ENCODE assay signal across 26 mouse cellular contexts in the genomic region with DNA sequence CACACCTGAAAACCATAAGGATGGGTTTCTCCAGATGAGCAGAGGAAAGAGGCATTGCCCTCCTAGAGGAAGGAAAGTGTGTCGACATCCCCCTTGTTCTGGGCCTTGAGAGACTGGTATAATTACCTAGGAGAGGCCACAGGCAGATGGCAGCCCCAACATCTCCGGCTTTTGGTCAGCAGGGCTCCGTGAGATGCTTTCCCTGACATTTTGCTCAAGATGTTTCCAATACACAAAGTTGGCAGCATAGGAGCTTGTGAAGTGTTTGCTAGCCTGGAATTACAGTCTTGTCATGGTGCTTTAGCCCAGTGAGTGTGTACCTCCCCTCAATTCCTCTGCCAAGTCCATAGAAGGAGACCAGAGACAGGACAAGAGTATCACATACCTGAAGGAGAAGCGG.
DNase-seq lines count a peak whose midpoint lies in the region; ATAC-seq and TF ChIP-seq lines count a peak whose summit lies in the region.
"Had no signal": no experiment of that assay in that cellular context is flagged by ENCODE, and none has a peak within 500 bp of the region (broad histone marks: within the 10 kb centered on the region; RNA-seq: fewer than 3 reads in every experiment).

No protein-coding gene starts in this region.

- DNase-seq in cerebellum, adult 11 months, result peak; percentile 41
- no peak for DNase-seq in cerebellum, postnatal 4 days (ENCODE audit: low spot score in 2 of 2)
- DNase-seq in cerebellum, adult 18-20 months, result peak; percentile 49 to 56
- peak; percentile 75 for DNase-seq in cerebellum, adult 9-10 months
- peak; percentile 53 to 64 for DNase-seq in cerebellum, postnatal 14 days
- DNase-seq in kidney, adult 2 months, result no peak
- DNase-seq in gastrocnemius, postnatal 14 days, result no peak
- DNase-seq: adrenal gland, adult 8-10 months; adrenal gland, postnatal 25 days; gastrocnemius, adult 2 months; gastrocnemius, postnatal 25 days; heart, adult 18-20 months; heart, postnatal 10 days; heart, postnatal 36 days; kidney, adult 18-20 months had no signal

- intact Hi-C loops in gastrocnemius, postnatal 14 days (cut with DNase I; ENCODE audit: low total_unique reads), result no loop called here

- no peak overlapping the region for H3K4me3 ChIP-seq in kidney, adult 2 months (ENCODE audit: insufficient read depth, low read depth, low read length)
- no peak overlapping the region for H3K4me3 ChIP-seq in intestine, embryonic 16.5 days (ENCODE audit: low read length)
- H3K4me3 ChIP-seq: forebrain, embryonic 10.5 days; forebrain, embryonic 13.5 days; gastrocnemius, adult 2 months; heart, embryonic 12.5 days; heart, embryonic 15.5 days; hindbrain, embryonic 10.5 days; hindbrain, embryonic 13.5 days; intestine, embryonic 15.5 days had no signal

- H3K4me2 ChIP-seq in intestine, embryonic 16.5 days (ENCODE audit: low read depth, low read length), result no peak overlapping the region
- H3K4me2 ChIP-seq: forebrain, embryonic 13.5 days; heart, embryonic 12.5 days; heart, embryonic 15.5 days; hindbrain, embryonic 13.5 days; intestine, embryonic 15.5 days had no signal

- no peaks in the 10 kb centered on the region for H3K36me3 ChIP-seq in kidney, adult 2 months (ENCODE audit: control insufficient read depth, insufficient read depth, low read length)
- H3K36me3 ChIP-seq in intestine, embryonic 16.5 days (ENCODE audit: control insufficient read depth, insufficient read depth, low read length), result no peaks in the 10 kb centered on the region
- H3K36me3 ChIP-seq: forebrain, embryonic 10.5 days; heart, embryonic 12.5 days; heart, embryonic 15.5 days; hindbrain, embryonic 10.5 days; hindbrain, embryonic 13.5 days; intestine, embryonic 15.5 days had no signal

- WGBS in kidney, adult 2 months, result 86% methylated on average over 4 of the region's 4 CpGs
- 83% methylated on average over 4 of the region's 4 CpGs for WGBS in intestine, embryonic 16.5 days

- no peak overlapping the region for H3K9ac ChIP-seq in intestine, embryonic 16.5 days (ENCODE audit: low read depth, low read length)
- H3K9ac ChIP-seq: forebrain, embryonic 13.5 days; heart, embryonic 12.5 days; heart, embryonic 15.5 days; hindbrain, embryonic 13.5 days; intestine, embryonic 15.5 days had no signal

- no peak for ATAC-seq in intestine, embryonic 16.5 days
- ATAC-seq: activated CD4-positive, CD25-positive, alpha-beta regulatory T cell, adult 4 months; forebrain, embryonic 13.5 days; forebrain, embryonic 16.5 days; hindbrain, embryonic 16.5 days; intestine, embryonic 15.5 days had no signal

- no peaks in the 10 kb centered on the region for H3K4me1 ChIP-seq in kidney, adult 2 months (ENCODE audit: control insufficient read depth, insufficient read depth, low read length)
- H3K4me1 ChIP-seq in intestine, embryonic 16.5 days (ENCODE audit: control insufficient read depth, insufficient read depth, low read length), result no peaks in the 10 kb centered on the region
- H3K4me1 ChIP-seq: forebrain, embryonic 10.5 days; forebrain, embryonic 13.5 days; heart, embryonic 12.5 days; heart, embryonic 15.5 days; hindbrain, embryonic 10.5 days; intestine, embryonic 15.5 days had no signal

- no peak for TF ChIP-seq POLR2A in kidney, adult 2 months (IDR thresholded peaks at IDR 0.05; ENCODE audit: low read depth, low read length)

- H3K27ac ChIP-seq in kidney, adult 2 months (ENCODE audit: insufficient read depth, low read depth, low read length), result no peak overlapping the region
- no peak overlapping the region for H3K27ac ChIP-seq in intestine, embryonic 16.5 days (ENCODE audit: low read length)
- H3K27ac ChIP-seq: forebrain, embryonic 10.5 days; forebrain, embryonic 13.5 days; gastrocnemius, adult 2 months; heart, embryonic 15.5 days; hindbrain, embryonic 10.5 days; hindbrain, embryonic 13.5 days; intestine, embryonic 15.5 days had no signal

- no peaks in the 10 kb centered on the region for H3K27me3 ChIP-seq in kidney, adult 2 months (replicated peaks; ENCODE audit: control insufficient read depth, insufficient read depth, low read length)
- no peaks in the 10 kb centered on the region for H3K27me3 ChIP-seq in intestine, embryonic 16.5 days (replicated peaks; ENCODE audit: control insufficient read depth, insufficient read depth, low read length)
- H3K27me3 ChIP-seq: forebrain, embryonic 13.5 days; heart, embryonic 12.5 days; heart, embryonic 15.5 days; hindbrain, embryonic 13.5 days; intestine, embryonic 15.5 days had no signal

- TF ChIP-seq CTCF in kidney, adult 2 months (conservative IDR thresholded peaks at IDR 0.05; ENCODE audit: insufficient read depth, insufficient read length, low read depth, low read length), result no peak

- H3K9me3 ChIP-seq in intestine, embryonic 16.5 days (ENCODE audit: control insufficient read depth, low read length), result no peaks in the 10 kb centered on the region
- H3K9me3 ChIP-seq: forebrain, embryonic 10.5 days; forebrain, embryonic 13.5 days; heart, embryonic 12.5 days; heart, embryonic 15.5 days; hindbrain, embryonic 10.5 days; hindbrain, embryonic 13.5 days; intestine, embryonic 15.5 days had no signal

Comparison
In these comparisons a context has a peak if more than half of its experiments do, and no peak if none do; other contexts are left out.
1. DNase-seq: peak in cerebellum, adult 11 months (single experiment), cerebellum, adult 18-20 months (2 of 2), cerebellum, adult 9-10 months (single experiment) and cerebellum, postnatal 14 days (2 of 2); none in cerebellum, postnatal 4 days (0 of 2), kidney, adult 2 months (single experiment) and gastrocnemius, postnatal 14 days (single experiment).